Mouse (Mus musculus) limb, embryonic 13.5 days (tissue): ENCODE results near the gene Mrpl53. TPM values are rescaled to one million over a fixed set of nuclear protein-coding genes. Genes with fewer than 3 reads are reported as not detected.

ENCODE experiments used
- ATAC-seq: fragments of 200-750 bp; cut with Nextera tagmentation; 2 replicates; pipeline ENCODE4 v1.8.0; 2017; ENCODE audit warnings: low read depth, moderate number of reproducible peaks, moderate TSS enrichment; ENCODE audit not compliant: low FRiP score
- H3K27ac ChIP-seq: fragments of 300-500 bp; sonication (generic); 2 replicates; pipeline ENCODE4 v1.5.1; 2015; ENCODE audit warnings: inconsistent platforms, mild to moderate bottlenecking, moderate library complexity
- H3K27me3 ChIP-seq: fragments of 300-500 bp; sonication (generic); 2 replicates; pipeline ENCODE4 v1.6.1; 2015; ENCODE audit warnings: mild to moderate bottlenecking, inconsistent platforms
- H3K36me3 ChIP-seq: fragments of 300-500 bp; sonication (generic); 2 replicates; pipeline ENCODE4 v1.6.1; 2015; ENCODE audit warnings: inconsistent platforms, mild to moderate bottlenecking, moderate library complexity
- H3K4me1 ChIP-seq: fragments of 300-500 bp; sonication (generic); 2 replicates; pipeline ENCODE4 v1.6.1; 2015; ENCODE audit warnings: inconsistent platforms
- H3K4me2 ChIP-seq: fragments of 300-500 bp; sonication (generic); replicated peaks from 2 replicates; pipeline ENCODE4 v1.6.1; 2015; ENCODE audit warnings: inconsistent platforms, mild to moderate bottlenecking, moderate library complexity
- H3K4me3 ChIP-seq: fragments of 300-500 bp; sonication (generic); 2 replicates; pipeline ENCODE4 v1.5.1; 2015; ENCODE audit warnings: moderate library complexity, mild to moderate bottlenecking, inconsistent platforms
- H3K9ac ChIP-seq: fragments of 300-500 bp; sonication (generic); 2 replicates; pipeline ENCODE4 v1.6.1; 2015; ENCODE audit warnings: mild to moderate bottlenecking, inconsistent platforms
- H3K9me3 ChIP-seq: fragments of 300-500 bp; sonication (generic); 2 replicates; pipeline ENCODE4 v1.6.1; 2016; ENCODE audit warnings: inconsistent platforms
- WGBS: fragments of 180-500 bp; shearing (Covaris S2); methylation state at CpG from one replicate; pipeline ENCODE4 v1.1.7; 2015; 5-methylcytosine and 5-hydroxymethylcytosine counted together
- polyA plus RNA-seq: library from polyadenylated mRNA; unstranded; fragments of >200 nt; fragmentation: Nextera tagmentation; extraction: Ambion mirVana; gene quantifications from 2 replicates; pipeline ENCODE4 v1.2.1, GENCODE M21; 2015

The Mrpl53 gene
- polyA plus RNA-seq, result 134 and 138 TPM in 2 replicates

DNA sequence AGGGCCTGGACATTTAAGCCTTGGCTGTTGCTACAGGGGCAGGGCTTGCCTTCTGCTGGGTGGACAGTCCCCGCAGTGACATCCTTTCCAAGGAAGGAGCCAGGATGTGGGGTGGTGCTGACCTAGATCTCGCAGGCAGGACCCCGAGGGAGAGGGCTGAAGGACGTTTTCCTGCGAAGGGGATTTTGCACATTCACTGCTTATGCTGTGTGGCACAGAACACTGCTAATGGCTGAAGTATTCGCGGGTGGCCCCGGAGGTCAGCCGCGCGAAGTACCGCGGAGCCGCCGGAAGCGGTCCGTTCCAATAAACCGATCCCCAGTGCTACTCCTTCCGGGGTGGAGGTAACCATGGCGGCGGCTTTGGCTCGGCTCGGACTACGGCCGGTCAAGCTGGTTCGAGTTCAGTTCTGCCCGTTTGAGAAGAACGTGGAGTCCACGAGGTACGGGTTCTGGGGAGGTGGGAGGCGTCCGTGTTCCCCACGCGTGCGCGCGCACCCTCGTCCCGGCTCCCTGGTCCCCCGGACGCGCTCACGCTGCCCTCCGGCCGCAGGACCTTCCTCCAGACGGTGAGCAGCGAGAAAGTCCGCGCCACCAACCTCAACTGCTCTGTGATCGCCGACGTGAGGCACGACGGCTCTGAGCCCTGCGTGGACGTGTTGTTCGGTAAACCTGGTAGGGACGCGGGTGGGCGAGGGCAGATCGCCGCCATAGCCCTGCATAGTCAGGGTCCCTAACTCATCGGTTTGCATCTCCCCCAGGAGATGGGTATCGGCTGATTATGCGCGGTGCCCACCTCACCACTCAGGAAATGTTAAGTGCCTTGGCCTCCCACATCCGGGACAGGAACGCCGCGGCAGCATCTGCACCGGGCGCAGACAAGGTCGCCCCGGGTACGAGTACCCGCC lies at the start of gene Mrpl53:
Mrpl53 (plus strand) TSS at position 279 of the 907 bp plus-strand sequence.
- ATAC-seq, result peak; percentile 83
- Histone ChIP-seq H3K27me3 (no peaks in the 10 kb centered on the region), H3K4me1 (peaks cover 22% of the 10 kb centered on the region), H3K4me3 (peak within 1 kb of the TSS; percentile 76), H3K36me3 (peaks cover 15% of the 10 kb centered on the region; the same call in 1 of the 2 replicates), H3K27ac (peak within 1 kb of the TSS; percentile 81), H3K9me3 (no peaks in the 10 kb centered on the region), H3K4me2 (peak within 1 kb of the TSS; percentile 86), H3K9ac (peak within 1 kb of the TSS; percentile 95)
- WGBS, result under 1% methylated on average over 76 of the region's 76 CpGs

DNA sequence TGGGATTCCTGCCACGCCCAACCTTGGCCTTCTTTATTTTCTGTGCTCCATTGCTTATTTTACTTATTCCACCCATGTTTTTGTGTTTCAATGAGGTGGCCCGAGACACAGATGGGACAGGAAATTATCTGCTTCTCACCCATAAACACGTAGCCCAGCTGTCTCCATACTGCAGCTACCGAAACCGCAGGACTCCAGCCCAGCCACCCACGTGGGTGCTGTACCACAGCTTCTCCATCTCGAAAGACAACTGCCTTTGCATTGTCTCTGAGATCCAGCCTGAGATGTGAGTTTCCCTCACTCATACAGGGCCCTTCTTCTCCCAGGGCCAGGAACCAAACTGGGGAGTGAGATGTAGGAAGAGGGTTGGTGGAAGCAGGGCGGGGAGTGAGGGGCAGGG lies 42.8 kb upstream of the Mrpl53 start:
- no peak overlapping the region for H3K4me3 ChIP-seq
- 39% methylated on average over 8 of the region's 8 CpGs for WGBS
- H3K4me1 ChIP-seq, result peaks cover 19% of the 10 kb centered on the region
- H3K4me2 ChIP-seq, result no peak overlapping the region
- H3K27ac ChIP-seq, result no peak overlapping the region
- H3K9ac ChIP-seq, result no peak overlapping the region
- no peaks in the 10 kb centered on the region for H3K36me3 ChIP-seq
- peaks cover 100% of the 10 kb centered on the region for H3K27me3 ChIP-seq
- no peaks in the 10 kb centered on the region for H3K9me3 ChIP-seq
- no peak for ATAC-seq

DNA sequence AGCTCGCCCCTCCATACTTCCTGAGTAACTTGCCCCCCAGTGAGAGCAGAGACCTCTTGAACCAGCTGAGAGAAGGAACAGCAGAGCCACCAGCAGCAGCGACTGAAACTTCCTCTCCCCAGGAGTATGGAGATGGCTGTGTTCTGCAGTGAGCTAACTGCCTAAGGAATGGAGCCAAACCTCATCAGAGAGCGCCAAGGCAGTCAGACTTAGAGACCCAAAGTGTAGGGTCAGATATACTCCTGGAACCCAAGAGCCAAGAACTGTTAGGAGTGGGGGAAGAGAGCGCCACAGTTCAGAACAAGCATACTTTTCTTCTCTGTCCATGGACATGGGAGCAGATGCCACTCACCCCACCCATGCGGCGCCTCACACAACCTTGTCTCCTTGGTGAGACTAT lies 42.4 kb upstream of the Mrpl53 start:
- H3K27ac ChIP-seq, result no peak overlapping the region
- H3K4me1 ChIP-seq, result peaks cover 23% of the 10 kb centered on the region
- no peak overlapping the region for H3K9ac ChIP-seq
- peaks cover 100% of the 10 kb centered on the region for H3K27me3 ChIP-seq
- H3K4me2 ChIP-seq, result no peak overlapping the region
- no peaks in the 10 kb centered on the region for H3K9me3 ChIP-seq
- no peaks in the 10 kb centered on the region for H3K36me3 ChIP-seq
- no peak for ATAC-seq
- 28% methylated on average over 6 of the region's 6 CpGs for WGBS
- no peak overlapping the region for H3K4me3 ChIP-seq

DNA sequence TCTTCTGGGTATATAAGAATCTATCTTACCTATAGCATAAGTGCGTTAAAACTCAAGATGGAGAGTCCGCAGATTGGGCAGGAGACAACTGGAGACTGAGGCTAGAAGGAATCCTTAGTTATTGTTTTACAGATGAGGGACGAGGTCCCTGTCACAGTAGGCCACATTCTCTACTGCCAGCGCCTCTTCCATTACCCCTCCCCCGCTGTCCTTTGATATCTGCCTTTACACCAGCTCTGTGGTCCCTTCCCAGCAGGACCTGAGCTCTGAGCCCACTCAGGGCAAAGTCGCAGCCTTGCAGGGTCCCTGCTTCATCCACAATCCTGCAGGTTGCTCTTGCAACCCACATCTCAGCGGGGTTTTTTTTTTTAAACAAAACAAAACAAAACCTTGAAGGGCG lies 40.6 kb upstream of the Mrpl53 start:
- Histone ChIP-seq H3K9ac (no peak overlapping the region), H3K4me1 (peaks cover 24% of the 10 kb centered on the region), H3K27me3 (peaks cover 100% of the 10 kb centered on the region), H3K36me3 (no peaks in the 10 kb centered on the region), H3K4me2 (peak overlapping the region; percentile 48; the same call in 1 of the 2 replicates), H3K27ac (no peak overlapping the region), H3K9me3 (no peaks in the 10 kb centered on the region), H3K4me3 (0 out of 2 replicates have a peak overlapping the region, but pooled peaks have one; percentile 24)
- no peak for ATAC-seq
- 8% methylated on average over 8 of the region's 8 CpGs for WGBS

DNA sequence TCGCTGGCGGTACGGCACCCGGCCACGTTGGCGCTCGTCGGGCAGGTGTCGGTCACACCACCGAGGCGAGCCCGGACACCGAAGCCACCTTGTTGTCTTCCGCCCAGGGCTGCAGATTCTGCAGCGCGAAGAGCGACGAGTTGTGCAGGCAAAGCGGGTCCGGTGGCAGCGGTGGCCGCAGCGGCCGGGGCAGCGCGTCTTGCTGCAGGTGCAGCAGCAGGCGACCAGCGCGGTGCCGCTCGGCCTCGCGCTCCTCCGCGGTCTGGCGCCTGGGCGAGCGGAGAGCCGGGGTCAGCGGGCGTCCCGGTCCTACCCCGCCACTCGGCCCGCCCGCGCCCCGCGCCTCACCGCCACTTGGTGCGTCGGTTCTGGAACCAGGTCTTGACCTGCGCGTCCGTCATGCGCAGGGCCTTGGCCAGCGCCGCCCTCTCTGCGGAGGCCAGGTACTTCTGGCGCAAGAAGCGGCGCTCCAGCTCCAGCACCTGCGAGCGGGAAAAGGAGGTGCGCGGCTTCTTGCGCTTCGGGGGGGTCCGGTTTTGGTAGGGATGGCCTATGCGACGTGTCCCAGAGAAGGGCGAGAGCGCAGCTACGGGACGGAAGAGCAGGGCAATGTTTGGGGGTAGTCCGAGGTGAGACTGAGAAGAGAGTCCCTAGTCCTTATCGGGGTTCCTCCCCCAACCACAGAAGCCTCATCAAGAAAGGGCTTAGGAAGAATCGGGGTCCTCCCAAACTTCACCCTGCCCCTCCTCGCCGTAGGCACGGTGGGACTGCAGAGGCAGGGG lies 39.9 kb upstream of the Mrpl53 start:
- H3K4me3 ChIP-seq, result peak overlapping the region; percentile 31

DNA sequence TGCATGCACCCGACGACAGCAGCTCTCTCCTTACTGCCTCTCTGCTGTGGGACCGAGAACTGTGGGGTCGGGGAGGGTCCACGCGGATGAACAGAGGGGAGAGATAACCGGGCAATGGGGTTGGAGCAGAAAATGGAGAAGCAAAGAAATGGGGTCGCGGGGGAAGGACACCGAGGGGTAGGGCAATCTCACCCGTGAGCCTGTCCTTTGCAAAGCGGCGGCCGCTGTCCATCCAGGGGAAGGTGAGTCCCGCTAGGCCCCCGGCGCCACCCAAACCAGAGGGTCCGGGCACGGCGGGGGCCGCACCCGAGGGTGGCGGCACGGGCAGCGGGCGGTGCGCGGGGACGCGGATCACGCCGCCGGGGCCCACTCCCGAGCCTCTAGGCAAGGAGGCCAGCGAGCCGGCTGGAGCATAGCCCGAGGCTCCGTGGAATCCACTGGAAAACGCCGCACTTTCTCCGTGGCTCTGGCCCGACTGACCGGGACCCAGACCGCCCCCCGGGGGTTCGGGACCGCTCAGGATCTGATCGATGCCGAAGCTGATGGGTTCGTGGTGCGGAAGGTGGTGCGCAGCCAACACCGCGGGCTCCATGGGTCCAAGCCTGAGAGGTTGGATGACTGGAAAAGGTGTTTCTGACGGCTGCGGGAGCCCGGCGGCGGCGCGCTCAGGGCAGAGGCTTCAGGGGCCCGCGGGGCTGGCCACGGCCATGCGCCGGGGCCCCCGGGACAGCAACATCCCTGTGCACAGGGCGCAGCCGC lies 39.2 kb upstream of the Mrpl53 start:
- Histone ChIP-seq H3K4me1 (peaks cover 24% of the 10 kb centered on the region), H3K27me3 (peaks cover 99% of the 10 kb centered on the region), H3K4me2 (peak overlapping the region; percentile 54), H3K4me3 (peak overlapping the region; percentile 31), H3K9ac (0 out of 2 replicates have a peak overlapping the region, but pooled peaks have one; percentile 25), H3K36me3 (no peaks in the 10 kb centered on the region), H3K27ac (no peak overlapping the region), H3K9me3 (no peaks in the 10 kb centered on the region)
- WGBS, result under 1% methylated on average over 62 of the region's 69 CpGs
- no peak for ATAC-seq

More for the DNA sequence above, 39.9 kb upstream of the Mrpl53 start:
- no peak overlapping the region for H3K27ac ChIP-seq
- 1% methylated on average over 79 of the region's 81 CpGs for WGBS
- H3K9me3 ChIP-seq, result no peaks in the 10 kb centered on the region
- H3K36me3 ChIP-seq, result no peaks in the 10 kb centered on the region
- peaks cover 99% of the 10 kb centered on the region for H3K27me3 ChIP-seq
- ATAC-seq, result no peak
- H3K9ac ChIP-seq, result no peak overlapping the region
- peak overlapping the region; percentile 48 for H3K4me2 ChIP-seq
- H3K4me1 ChIP-seq, result peaks cover 24% of the 10 kb centered on the region

DNA sequence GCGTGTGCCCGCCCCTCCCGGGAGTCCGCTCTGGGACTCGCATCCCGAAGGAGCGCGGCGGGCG lies 38.8 kb upstream of the Mrpl53 start, which contains the start of gene Tlx2:
Tlx2 (minus strand) TSS at position 47 of the 64 bp plus-strand sequence.
- Histone ChIP-seq H3K27ac (no peak within 1 kb of the TSS), H3K27me3 (peaks cover 99% of the 10 kb centered on the region), H3K4me3 (peak within 1 kb of the TSS; percentile 31), H3K4me2 (peak within 1 kb of the TSS; percentile 54), H3K4me1 (peaks cover 24% of the 10 kb centered on the region), H3K9me3 (no peaks in the 10 kb centered on the region), H3K9ac (0 out of 2 replicates have a peak within 1 kb of the TSS, but pooled peaks have one; percentile 25), H3K36me3 (no peaks in the 10 kb centered on the region)
- ATAC-seq, result no peak
- 0% methylated on average over 10 of the region's 10 CpGs for WGBS

DNA sequence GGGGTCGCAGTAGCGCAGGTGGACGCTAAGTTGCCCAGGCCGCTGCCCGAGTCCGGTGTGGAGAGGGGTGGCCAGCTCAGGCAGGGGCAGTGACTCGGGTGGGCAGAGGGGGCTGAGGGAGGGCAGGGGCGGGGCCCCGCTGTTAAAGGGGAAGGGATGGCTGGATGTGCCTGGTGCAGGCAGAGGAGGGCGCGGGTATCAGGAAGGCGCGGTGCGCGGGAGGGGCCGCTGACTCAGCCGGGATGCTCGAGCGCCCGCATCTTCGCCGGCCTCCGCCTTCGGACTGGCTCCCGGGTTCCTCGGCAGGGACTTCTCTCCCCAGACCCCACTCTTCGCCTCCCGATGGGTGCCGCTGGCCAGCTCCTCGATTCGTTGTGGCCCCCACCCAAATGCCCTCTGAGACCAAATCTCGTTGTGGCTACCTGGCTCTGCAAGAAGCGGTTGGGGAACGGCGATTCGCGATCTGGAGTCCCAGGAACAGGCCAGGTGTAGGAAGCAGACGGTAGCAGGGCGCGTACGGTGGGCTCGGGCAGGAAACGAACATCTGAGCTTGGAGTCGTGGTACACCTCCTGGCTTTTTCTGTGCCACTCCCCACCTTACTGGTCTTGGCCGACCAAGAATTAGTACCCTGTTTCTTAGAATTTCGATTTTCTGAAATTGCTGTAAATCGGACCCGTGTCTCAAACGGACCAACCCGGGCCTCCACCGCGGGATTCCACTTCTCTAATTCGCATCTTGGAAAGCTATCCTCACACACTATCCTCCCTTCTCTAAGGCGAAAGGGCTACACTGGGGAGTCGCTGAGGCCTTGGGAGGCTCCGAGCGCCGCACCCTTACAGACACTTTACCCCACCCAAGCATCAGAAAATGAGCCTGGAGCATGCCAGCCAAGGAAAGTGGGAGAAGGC lies 38.3 kb upstream of the Mrpl53 start:
- WGBS, result 1% methylated on average over 58 of the region's 58 CpGs
- 0 out of 2 replicates have a peak overlapping the region, but pooled peaks have one; percentile 25 for H3K9ac ChIP-seq
- ATAC-seq, result no peak
- peaks cover 24% of the 10 kb centered on the region for H3K4me1 ChIP-seq
- H3K36me3 ChIP-seq, result no peaks in the 10 kb centered on the region
- no peaks in the 10 kb centered on the region for H3K9me3 ChIP-seq
- peak overlapping the region; percentile 54 for H3K4me2 ChIP-seq
- no peak overlapping the region for H3K27ac ChIP-seq
- peak overlapping the region; percentile 31 for H3K4me3 ChIP-seq
- H3K27me3 ChIP-seq, result peaks cover 99% of the 10 kb centered on the region

DNA sequence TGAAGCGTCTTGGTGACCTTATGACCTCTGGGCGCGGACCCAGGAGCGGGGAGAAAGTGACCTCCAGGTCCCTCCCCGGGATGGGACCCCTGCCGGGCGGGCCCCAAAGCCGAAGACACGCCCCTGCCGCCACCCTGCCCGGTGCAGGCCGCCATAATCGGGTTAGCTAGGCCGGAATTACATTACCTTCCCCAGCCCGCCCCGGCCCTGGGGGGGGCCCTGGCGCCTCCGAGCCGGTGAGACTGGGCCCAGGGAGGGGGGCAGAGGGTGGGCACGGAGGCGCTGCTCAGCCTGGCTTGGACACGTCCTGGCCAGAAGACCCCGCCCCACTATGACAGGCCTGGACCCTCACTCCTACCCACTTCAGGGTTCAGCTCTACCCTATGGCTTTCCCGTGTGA lies 37.6 kb upstream of the Mrpl53 start:
- Histone ChIP-seq H3K9me3 (no peaks in the 10 kb centered on the region), H3K36me3 (no peaks in the 10 kb centered on the region), H3K27me3 (peaks cover 99% of the 10 kb centered on the region), H3K4me3 (peak overlapping the region; percentile 22; the same call in 1 of the 2 replicates), H3K9ac (no peak overlapping the region), H3K4me1 (peaks cover 24% of the 10 kb centered on the region), H3K27ac (no peak overlapping the region), H3K4me2 (peak overlapping the region; percentile 40)
- ATAC-seq, result peak; percentile 58; the same call in 1 of the 2 replicates
- 4% methylated on average over 14 of the region's 24 CpGs for WGBS

DNA sequence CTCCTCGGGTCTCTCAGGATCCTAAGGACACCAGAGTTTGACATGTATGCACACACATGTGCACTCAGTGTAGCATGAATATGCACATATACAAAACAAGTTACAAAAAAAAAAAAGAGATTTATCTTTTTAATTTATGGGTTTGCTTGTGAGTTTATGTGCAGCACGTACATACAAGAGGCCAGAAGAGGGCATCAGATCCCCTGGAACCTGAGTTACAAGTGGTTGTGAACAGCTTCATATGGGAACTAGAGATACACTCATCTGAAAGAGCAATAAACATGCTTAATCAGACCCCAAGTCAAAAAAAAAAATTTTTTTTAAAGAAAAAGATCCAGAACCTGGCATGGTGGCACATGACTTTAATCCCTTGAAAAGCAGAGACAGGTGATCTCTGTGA lies 33.9 kb upstream of the Mrpl53 start:
- WGBS, result 23% methylated on average over 2 of the region's 2 CpGs
- Histone ChIP-seq H3K9me3 (no peaks in the 10 kb centered on the region), H3K36me3 (no peaks in the 10 kb centered on the region), H3K4me2 (no peak overlapping the region), H3K4me1 (peaks cover 27% of the 10 kb centered on the region), H3K9ac (no peak overlapping the region), H3K4me3 (no peak overlapping the region), H3K27me3 (peaks cover 68% of the 10 kb centered on the region), H3K27ac (no peak overlapping the region)
- no peak for ATAC-seq
